Mouse (Mus musculus) R1 (cell line): Measurements from ENCODE around the gene Zfp91.
"Not testable (repeated sequence)": the region's sequence is repeated elsewhere in the genome, so short reads cannot be mapped to it uniquely, and the experiment has no call there.

Experiments
- DNase-seq: peaks from one replicate; pipeline ENCODE4 v3.0.0-alpha.2; 2018; ENCODE audit warnings: low read depth, low spot score

Gene Zfp91

DNA sequence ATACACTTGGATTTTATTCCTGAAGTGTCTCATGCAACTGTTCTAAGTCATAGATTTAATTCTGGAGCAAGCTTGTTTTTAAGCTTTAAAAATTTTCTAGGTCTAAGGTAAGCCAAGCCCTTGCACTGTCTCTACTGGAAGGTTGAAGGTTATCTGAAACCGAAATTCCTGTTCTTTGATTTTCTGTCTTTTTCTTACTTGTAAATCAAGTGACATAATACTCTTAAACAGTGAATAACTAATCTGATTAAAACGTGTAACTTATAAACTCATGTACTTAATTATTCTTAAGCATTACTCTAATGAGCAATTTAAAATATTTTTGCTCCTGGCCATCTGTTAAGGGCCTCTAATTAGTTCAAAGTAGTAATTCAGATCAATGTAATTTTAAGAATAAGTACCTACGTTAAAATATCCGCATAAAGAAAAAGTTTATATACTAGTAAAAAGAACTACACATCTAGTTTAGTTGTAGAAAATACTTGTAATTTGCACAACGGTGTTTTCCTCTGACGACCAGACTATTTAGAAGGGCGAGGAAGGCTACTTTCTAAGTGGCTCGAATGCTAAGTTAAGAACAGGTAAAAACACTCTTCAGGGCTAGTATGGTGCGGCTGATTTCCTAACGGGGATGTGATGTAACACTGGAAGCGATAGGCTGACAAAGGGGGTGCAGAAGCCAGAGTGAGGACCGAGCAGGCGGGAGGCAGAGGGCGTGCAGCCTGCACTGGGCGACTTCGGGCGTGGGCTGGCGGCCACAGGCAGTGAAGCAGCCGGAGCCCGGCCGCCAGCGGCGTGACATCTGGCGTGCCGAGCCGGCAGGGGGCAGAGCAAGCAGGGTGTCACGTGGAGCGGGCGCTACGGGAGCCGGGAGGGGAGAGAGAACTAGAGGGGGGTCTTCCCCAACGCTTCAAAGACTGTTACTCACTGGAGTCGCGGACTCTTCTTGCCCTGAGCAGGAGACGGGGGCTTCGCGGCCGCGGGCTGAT, 1.6 kb downstream of the Zfp91 start:
- peak; percentile 87 for DNase-seq

DNA sequence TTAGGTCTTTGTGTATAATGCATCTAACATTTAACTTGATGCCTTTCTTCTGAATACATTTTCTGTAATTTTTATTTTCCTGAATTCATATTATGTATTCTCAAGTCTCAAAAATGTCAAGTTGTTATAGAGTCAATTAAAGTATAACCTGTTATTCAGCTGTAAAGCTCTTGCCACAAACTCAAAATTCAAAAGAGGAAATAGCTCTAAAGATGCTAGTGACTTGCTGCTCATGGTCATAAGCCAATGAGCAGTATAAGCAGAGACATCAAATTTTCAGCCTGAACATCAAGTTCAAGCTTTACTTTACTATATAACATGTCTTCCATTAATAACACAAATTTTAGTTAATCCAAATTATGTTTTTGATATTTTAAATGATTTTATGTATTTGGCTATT, 3.6 kb downstream of the Zfp91 start:
- DNase-seq: no peak

DNA sequence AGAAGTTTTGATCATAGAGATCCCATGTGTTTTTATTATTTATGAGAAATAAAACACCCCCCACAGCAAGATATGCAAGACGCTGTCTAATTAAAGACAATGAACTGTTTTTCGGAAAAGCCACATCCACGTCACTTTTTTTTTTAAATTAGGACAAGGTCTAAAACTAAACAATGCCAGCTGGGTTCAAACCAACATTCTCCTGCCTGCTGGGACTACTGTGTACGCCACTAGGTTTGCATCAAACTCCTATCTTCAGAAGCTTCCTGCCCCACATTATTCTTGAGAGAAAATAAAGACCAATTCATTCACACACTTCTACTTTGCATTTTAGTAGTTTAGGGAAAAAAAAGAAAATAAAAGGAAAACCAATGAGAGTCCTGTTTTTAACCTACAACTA, 8.2 kb downstream of the Zfp91 start:
- no peak for DNase-seq

DNA sequence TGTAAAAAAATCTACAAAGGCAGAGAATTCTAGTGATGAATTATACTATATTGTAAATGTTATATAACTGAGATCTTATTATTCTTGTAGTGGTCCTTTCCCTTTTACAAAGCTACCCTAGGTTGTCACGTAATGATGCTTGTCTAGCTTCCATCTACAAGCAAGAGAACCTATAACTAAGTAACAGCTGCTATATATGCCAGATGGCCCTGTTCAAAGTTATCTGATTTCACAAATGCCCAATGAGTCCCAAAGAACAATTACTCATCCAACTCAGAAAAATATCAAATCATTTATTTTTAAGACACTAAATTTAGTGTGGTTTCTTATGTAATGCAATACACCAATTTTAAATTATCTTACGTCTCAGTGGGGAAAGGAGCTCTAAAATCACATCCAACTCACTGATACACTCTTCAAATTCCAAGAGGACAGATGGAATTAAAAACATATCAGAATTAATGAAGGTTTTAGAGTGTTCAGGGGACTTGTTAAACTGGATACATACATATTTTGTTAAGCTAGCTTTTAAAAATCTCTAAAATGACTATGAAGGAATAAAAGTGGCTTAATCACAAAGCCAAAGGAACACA, 9.0 kb downstream of the Zfp91 start:
- no peak for DNase-seq

DNA sequence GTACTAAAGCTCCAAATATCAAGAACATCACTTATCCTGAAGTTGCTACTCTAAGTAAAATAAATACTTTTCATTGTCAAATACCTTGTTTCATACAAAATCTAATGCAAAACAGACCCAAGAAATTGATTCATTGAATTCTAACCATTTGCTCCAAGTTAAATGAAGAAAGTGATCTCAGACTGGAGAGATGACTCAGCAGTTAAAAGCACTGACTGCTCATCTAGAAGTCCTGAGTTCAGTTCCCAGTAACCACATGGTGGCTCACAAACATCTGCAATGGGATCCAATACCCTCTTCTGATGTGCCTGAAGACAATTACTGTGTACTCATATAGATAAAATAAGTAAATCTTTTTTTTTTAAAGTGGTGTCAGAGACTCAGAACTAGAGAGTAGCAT, 15.5 kb downstream of the Zfp91 start:
- DNase-seq: no peak

DNA sequence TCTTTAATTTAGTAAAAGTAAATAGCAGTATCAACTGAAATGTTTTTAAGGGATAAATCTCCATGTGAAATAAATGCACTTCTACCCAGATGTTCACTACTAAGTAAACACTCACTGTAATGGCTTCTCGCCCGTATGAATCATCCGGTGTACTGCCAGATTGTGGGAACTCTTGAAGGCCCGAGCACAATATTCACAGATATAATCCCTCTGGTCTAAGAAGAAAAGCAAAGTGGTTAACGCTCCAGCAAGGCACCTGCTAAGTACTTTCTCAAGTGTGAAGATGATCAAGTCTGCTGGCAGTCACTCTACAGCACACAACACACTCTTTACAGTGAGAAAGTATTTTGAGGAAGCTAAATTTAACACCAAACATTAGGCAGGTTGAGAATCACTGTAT, 25.0 kb downstream of the Zfp91 start:
- DNase-seq: no peak

DNA sequence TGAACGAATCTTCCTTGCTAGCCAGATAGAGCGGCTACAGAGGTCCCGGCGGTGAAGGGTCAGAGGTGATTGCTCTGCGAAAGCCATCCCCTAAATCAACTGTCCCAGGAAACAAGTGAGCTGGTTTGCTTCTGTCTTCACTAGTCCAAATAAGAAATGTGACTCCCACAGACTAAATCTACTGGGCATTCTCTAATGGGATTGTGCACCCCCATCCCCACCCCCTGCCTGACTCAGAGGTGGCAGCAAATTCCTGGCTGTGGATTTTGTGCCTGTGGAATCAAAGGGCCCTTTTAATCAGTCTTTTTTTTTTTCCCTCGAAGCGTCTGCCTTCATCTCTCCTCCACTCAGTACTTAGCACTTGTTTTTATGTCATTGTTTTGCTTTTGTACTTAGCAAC, 30.6 kb downstream of the Zfp91 start, which contains the start of gene Cntf:
Gene Cntf, minus strand, starts transcription at position 325 of the 400 bp plus-strand sequence.
- DNase-seq: no peak

DNA sequence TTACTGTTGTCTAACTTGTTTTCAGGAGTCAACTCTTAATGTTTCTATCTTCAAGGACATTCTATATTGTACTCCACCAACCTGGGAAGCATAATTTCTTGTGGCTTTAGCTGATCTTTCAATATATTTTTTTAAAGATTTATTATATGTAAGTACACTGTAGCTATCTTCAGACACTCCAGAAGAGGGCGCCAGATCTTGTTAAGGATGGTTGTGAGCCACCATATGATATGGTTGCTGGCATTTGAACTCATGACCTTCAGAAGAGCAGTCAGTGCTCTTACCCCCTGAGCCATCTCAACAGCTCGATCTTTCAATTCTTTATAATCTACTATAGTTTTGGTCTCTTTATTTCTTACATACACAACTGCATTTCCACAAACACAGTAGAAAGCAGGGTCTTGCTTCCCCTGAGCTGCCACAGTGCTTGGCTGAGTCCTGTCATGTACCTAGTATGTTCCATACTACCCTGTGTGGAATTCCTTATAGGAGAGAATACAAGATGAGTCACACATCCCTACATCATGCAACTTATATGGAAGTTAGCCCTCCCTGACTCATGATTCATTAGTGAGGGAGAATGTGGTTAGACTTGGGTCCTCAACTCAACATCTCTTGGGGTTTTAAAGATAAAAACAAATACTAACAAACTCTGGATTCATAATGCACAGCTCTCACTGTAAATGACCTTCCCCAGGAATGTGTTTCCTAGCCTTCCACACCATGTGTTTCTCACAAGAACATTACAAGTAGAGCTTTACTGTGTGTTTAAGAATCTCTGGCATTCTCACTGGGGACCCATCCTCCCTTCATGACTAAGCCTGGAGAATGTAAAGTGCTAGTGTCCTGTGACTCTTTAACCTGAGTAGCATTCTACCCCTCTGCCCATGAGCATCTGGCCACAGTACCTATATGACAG, 33.5 kb downstream of the Zfp91 start:
- DNase-seq: peak; percentile 13

DNA sequence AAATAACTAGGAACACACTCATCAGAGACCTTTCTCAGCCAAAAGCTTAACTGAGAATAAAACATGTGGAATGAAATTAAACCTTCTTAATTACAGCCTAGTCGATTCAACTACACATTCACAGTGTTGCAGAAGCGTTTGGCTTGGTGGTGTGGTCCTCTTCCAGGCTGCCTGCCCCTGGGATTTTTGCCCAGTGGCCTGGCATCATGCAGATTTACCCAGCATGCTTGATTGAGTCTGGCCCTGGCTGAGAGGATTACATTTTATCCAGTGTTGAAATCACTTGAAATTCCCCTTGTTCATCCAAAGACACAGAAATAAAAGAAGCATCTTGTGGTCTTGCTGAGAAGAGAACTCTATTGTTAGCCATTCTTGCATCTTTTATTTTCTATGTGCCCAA, 36.3 kb downstream of the Zfp91 start:
- no peak for DNase-seq

DNA sequence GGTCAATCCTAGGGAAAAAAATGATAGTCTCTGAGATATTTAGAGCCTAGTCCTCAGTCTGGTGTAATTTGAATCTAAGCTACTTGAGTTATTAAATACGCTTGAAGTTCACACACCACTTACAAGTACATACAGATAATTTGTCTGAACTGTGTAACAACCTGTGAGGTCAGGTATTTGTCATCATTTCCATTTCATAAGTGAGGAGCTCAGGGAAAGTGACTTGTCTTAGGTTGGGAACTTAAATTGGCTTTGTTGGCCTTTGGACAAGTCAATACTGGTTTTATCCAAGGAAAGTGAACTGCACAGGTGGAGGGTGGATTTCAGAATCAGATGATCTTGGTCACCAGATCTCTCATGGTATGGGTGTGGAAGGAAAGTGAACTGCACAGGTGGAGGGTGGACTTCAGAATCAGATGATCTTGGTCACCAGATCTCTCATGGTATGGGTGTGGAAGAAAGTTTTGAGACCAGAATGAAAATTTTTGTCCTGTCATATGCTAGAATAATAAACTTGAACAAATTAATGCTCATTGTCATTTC, 36.9 kb downstream of the Zfp91 start:
- DNase-seq: no peak

DNA sequence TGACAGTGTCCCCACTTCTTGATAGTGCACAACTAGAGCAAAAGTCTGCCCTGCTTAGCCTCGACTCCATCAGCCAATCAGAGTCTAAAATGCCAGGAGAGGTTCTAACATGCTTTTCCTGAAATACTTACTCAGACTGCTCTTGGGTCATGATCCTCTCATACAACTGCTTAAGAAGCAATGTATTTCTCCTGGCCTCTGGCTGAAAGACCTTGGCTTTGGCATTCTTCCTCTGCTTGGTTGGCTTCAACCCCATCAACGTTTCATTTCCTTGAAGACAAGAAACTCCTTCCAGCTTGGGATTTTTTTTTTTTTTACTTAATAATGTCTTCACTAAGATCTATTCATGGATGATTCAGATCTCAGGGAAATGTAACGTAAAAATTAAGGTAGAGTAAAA, 39.6 kb downstream of the Zfp91 start:
- DNase-seq: no peak

DNA sequence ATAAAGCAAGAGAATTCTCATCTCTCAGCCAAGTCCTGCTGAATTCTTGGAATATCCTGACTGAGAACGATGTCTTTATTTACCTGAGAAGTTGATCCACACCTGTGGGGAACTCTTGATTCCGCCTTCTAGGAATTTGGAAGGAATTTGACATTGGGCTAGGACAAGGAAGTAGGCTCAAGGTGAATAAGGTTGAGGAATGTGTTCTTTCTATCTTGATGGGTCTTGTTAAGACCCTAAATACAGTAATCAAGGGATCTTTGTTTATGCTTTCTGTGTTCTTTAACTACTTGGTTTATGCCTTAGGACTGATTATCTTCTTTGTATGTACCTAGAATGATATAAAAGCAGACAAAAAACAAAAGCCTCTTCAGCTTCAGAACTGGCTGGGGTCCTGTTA, 64.0 kb downstream of the Zfp91 start:
- DNase-seq: peak; percentile 78

DNA sequence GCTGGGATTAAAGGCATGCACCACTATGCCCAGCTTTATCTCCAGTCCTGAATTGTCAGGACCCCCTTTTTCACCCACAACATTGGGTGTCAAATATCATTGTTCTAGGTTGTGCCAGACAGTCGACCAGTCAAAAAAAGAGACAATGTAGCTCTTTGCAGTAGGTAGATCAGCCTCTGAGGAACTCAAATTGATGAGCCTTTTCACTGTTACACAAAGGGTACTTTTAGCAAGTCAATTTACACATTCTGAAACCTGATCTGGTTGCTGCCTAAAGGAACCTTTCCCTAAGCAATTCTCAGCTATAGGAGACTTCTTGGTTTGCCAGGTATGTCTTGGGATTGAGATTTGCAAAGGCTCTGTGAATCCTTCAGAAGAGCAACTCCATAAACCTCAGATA, 64.9 kb downstream of the Zfp91 start:
- peak; percentile 80 for DNase-seq

DNA sequence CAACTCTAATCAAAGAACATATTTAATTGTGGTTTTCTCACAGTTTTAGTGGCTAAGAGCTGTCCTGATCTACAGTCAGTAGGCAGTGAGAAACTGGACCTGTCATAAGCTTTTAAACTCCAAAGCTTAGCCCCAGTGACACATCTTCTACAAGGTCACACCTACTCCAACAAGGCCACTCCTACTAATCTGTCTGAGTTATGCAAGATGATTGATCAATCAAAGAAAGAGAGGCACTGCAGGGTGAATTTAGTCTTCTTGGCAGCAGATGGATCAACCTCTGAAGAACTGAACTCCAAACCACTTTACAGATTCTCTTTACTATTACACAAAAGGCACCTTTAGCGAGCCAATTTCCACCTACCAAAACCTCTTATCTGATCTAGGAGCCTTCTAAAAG, 70.1 kb downstream of the Zfp91 start:
- no peak for DNase-seq

DNA sequence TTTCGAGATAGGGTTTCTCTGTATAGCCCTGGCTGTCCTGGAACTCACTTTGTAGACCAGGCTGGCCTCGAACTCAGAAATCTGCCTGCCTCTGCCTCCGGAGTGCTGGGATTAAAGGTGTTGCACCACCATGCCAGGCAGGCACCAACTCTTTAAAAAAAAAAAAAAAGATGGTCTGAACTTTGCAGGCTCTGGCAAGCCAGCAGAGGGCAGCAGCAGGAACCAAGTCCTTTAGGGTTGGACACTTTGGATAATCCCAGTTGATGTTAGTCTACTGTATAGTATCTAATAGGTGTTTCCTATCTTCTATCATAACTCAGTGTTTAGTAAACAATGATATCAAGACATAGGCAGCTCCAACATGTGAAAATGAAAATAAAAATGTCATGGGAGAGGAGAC, 73.6 kb downstream of the Zfp91 start:
- peak; percentile 44 for DNase-seq

DNA sequence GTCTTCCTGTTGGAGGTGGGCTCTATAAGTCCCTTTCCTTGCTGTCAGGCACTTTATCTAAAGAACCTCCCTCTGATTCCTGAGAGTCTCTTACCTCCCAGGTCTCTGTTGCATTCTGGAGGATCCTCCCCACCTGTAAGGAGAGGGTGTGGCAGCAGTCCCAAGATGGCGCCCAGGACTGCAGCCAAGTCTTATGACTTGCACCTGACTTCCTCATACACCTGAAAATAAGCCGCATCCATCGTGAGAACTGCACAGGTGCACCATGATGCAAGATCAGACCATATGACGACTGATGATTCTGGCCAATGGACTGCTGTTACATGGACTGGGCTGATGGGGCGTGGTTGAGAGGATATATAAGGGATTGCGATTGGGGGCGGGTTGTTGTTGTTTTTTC, 74.3 kb downstream of the Zfp91 start:
- DNase-seq: not testable (repeated sequence)

DNA sequence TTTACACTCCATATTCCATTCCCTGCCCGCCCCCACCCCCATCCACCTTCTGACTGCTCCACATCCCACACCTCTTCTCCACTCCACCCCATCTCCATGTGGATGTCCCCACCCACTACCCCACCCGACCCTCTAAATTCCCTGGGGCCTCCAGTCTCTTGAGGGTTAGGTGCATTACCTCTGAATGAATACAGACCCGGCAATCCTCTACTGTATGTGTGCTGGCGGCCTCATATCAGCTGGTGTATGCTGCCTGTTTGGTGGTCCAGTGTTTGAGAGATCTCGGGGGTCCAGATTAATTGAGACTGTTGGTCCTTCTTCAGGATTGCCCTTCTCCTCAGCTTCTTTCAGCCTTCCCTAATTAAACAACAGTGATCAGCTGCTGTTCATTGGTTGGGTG, 75.0 kb downstream of the Zfp91 start:
- not testable (repeated sequence) for DNase-seq

DNA sequence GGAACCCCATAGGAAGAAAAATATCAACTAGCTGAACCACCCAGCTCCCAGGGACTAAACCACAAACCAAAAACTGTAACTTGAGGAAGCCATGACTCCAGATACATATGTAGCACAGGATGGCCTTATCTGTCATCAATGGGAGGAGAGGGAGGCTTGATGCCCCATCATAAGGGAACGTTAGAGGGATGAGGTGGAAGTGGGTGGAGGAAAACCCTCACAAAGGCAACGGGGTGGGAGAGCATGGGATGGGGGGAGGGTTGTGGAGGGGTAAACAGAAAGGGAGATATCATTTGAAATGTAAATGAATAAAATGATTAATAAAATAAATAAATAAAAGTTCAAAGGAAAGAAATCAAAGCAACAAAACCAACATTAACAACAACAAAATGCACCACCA, 75.5 kb downstream of the Zfp91 start:
- no peak for DNase-seq

DNA sequence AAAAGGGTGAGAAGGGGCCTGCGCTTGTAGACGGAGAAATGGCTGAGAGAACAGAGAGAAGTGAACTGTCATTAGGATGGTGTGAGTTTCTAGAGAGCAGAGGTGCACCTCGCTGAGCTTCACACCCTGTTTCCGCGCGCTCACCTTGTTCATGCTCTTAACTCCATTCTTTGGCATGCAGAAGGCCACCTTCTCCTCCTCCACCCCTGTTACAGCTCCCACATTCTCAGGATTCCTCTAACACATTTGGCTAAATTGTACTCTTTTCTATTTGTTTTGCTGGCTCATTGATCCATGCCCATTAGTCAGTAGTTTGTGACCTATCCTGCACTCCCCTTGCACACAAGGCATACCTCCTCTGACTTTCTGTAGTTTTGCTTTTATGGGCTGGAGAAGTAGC, 76.7 kb downstream of the Zfp91 start:
- DNase-seq: peak; percentile 21
